Mouse (Mus musculus) ZHBTc4 (cell line): ENCODE results near the gene Nupl2.

Experiments
- DNase-seq: peaks from one replicate; pipeline ENCODE4 v3.0.0-alpha.2; 2011; ENCODE audit warnings: low read depth, low spot score

The Nupl2 gene

DNA sequence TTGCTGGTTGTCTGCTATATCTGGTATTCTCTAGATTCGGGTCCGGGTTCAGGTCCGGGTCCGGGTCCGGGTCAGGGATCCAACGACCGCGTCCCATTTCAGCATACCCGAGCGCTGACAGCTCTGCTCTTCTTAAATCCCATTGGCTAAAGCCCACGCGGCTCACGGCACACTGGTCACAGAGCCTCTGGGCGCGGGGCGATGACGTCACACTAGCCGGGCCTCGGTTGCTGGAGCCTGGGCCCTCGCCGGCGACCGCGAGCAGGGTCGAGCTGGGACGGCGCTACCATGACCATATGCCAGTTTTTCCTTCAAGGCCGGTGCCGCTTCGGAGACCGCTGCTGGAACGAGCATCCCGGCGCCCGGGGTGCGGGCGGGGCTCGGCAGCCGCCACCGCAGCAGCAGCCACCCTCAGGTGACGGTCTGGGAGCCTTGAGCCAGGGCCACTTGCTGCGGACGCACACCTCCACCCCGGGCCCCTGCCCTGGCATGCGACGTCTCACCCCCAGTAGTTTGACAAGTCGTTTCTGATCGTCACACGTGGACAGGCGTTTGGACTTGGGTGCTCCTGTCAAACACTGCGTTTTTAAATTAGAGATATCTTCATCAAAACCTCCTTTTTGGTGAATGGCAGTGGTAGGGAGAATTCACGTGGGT is at the start of gene Nupl2:
Gene Nupl2 (plus strand): TSS at position 175 of the 657 bp plus-strand sequence.
- peak; percentile 96 for DNase-seq

GRCm38 (mm10) chr5:24122221-24122620 is 42.5 kb upstream of the Nupl2 start:
- DNase-seq, result no peak

- DNase-seq, result peak; percentile 22
These were observed 40.6 kb upstream of the Nupl2 start for GRCm38 (mm10) chr5:24124175-24124574.

- no peak for DNase-seq
These were observed 40.0 kb upstream of the Nupl2 start for GRCm38 (mm10) chr5:24124579-24125276.

DNA sequence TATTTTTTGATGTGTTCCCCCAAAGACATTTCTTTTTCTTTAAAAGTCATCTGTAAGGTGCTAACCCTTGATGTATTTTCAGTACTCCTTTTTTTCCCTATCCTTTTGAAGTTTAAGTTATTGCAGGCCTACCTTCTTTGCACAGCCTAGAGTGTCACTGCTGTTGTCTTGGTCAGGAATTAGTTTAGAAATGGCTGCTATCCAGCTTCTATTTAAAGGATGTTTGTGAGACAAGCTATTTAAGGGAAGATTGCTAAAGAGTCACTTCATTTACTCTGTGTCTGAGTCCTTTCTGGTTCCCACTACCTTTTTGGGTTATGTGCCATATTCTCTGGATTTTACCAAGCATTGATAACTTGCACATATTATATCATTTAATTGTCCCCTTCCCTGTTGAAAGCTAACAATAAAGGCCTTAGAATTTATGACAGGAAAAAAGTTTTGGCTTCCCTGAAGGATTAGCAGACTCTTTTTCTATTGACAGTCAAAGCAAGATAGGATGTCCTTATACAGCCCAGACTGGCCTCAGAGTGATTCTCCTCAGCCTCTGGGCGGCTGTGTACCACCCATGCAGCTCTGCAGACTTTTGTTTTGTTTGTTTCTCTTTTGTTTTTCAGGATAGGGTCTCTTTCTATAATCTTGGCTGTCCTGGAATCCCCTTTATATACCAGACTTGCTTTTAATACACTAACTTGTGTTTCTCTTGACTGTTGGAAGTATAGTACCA is 38.7 kb upstream of the Nupl2 start:
- DNase-seq, result no peak

DNA sequence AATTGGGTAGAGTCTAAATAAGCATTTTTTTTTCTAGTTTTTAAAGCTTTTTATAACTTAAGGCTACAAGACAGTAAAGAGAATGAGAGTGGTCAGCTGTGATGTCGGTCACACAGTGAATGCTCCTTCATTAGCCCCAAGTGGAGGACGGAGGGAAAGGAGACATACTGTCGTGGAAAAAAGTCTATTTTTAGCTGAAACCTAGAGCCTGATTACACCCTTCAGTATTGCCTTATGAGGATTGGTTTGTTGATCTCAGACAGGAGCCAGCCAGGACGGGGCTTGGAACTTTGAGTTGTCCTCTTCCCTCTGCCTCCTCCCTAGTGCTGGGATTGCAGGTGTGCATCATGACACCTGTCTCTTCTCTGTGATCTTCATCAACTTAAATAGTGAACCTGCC is 37.8 kb upstream of the Nupl2 start:
- DNase-seq, result no peak

DNA sequence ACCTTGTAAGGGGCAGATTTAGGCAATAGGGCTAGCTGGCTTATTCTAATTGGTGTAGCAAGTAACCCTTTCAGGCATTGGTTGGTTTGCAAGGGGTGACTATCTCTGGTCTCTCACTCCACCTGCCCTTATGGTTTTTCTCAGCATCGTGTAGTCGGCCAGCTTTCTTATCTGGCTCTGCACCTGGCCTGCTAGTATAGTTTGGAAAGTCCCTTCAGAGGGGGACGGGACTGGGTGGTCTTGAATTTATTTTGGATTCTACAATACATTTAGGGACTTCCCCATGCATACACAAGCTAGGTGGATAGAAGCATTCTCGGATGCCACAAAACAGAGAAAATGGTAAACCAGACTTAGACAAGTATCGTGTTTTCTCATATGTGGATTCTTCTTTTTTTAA is 17.8 kb upstream of the Nupl2 start:
- DNase-seq, result no peak

DNA sequence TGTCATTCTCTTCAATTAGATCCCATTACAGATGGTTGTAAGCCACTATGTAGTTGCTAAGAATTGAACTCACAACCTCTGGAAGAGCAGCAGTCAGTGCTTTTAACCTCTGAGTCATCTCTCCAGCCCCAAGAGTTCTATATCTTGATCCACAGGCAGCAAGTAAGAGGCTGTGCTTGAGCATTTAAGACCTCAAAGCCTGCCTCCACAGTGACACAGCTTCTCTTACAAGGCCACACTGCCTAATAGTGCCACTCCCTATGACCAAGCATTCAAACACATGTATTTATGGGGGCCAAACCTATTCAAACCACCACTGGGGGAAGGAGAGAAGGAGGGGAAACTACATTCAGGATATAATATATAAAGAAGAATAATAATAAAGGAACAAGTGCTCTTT is 12.6 kb upstream of the Nupl2 start:
- no peak for DNase-seq

- no peak for DNase-seq
These were observed 8.0 kb upstream of the Nupl2 start for GRCm38 (mm10) chr5:24156774-24157173.

DNA sequence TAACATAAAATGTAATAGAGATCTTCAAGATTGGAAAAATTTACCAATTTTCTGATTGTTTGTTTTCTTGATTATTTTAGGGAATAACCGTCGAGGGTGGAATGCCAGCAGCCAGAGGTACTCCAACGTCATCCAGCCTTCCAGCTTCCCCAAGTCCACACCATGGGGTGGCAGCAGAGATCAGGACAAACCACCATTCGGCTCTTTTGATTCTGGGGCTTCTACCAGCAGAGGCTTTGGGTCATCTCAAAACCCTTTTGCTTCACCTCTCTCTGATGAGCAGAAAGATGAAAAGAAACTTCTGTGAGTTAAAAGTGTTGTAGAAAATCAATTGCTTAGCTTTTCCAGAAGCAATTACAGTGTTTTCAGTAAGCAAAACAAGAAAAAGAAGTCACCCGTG is 2.5 kb downstream of the Nupl2 start:
- peak; percentile 50 for DNase-seq

DNA sequence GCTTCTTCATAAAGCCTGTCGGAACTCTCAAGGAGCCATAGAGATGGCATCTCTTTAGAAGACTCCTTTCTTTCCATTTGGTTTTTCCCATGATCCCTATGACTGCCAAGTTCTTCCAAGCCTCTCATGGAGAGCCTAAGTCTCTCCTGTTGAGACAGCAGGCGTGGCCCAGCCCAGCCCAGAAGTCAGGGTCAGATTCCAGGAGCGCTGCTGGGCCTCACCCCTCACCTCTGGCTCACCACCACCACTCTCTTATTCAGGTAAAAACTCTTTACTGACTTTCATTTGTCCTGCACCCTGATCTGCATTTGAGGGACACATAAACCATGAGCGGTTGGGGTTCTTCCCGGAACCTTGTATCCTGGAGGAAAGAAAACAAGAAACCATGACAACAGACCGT is 5.1 kb downstream of the Nupl2 start:
- DNase-seq, result peak; percentile 58

DNA sequence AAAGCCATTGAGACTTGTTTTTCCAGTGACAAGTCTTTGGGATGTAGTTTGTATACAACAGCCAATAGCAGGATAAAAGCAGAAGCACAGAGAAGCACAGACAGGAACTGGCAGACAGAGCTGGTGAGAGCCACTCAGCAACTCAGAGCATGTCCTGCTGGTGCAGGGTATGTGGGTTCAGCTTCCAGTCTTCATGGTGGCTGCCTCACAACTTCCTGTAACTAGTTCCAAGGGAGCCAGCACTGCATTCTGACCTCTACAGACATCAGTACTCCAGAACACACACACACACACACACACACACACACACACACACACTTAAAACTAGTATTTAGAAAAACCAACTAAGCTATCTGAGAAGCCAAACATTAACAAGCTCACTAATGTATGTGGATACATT is 7.3 kb downstream of the Nupl2 start:
- no peak for DNase-seq

GRCm38 (mm10) chr5:24181514-24182295 is 16.9 kb downstream of the Nupl2 start:
- peak; percentile 59 for DNase-seq

DNA sequence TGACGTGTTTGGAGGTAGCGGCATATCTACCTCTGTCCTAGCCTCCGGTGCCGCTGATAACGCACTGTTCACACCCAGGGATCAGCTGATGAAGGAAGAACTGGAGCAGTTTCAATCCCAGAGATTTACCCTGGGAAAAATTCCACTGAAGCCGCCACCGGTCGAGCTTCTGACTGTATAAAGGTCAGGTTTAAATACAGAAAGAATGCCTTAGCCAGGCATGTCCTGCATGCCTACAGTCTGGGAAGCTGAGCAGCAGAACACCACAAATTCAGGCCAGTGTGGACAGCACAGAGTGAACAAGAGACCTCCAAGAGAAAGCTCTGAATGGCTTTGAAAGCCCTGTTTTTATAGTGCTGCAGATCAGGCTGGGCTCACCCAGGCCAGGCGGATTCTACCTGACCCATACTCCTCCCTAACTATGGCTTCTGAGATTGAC is 17.6 kb downstream of the Nupl2 start:
- DNase-seq, result no peak

- DNase-seq, result no peak
These were observed 18.3 kb downstream of the Nupl2 start for GRCm38 (mm10) chr5:24183096-24183495.

GRCm38 (mm10) chr5:24184011-24184410 is 19.2 kb downstream of the Nupl2 start:
- no peak for DNase-seq

GRCm38 (mm10) chr5:24188476-24188875 is 23.7 kb downstream of the Nupl2 start:
- peak; percentile 41 for DNase-seq

DNA sequence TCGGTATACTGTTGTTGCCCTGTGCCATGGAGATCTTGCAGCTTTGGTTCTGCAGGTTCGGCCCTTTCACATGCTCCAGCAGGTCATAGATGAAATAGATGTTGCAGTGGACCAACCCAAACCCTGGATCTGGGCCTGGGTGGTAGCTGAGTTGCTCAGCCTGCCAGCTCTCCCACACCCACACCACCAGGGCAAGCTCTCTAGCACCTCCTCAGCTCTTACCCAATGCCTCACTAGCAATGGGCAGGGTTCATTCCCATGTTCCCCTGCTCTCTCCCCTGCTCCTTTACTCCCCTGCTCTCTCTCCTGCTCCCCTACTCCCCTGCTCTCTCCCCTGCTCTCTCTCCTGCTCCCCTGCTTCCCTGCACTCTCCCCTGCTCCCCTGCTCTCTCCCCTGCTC is 27.1 kb downstream of the Nupl2 start:
- DNase-seq, result no peak

DNA sequence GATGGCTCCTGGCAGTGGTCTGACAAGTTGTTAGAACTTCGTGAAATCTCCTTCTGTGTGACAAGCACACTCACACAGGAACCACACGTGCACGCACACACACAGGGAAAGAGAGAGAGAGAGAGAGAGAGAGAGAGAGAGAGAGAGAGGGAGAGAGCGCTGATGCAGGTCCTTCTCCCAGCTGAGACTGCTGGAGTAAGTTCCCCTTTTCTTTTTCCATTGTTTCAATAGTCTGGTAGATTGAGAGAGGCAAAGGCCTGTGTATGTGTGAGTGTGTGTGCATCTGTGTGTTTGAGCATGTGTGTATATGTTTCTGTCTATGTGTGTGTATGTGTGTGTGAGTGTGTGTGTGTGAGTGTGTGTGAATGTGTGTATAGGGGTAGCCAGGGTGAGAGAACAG is 36.2 kb downstream of the Nupl2 start:
- DNase-seq, result no peak

- no peak for DNase-seq
These were observed 37.7 kb downstream of the Nupl2 start for GRCm38 (mm10) chr5:24202492-24202891.

- DNase-seq, result no peak
These were observed 38.5 kb downstream of the Nupl2 start for GRCm38 (mm10) chr5:24203266-24203665.

DNA sequence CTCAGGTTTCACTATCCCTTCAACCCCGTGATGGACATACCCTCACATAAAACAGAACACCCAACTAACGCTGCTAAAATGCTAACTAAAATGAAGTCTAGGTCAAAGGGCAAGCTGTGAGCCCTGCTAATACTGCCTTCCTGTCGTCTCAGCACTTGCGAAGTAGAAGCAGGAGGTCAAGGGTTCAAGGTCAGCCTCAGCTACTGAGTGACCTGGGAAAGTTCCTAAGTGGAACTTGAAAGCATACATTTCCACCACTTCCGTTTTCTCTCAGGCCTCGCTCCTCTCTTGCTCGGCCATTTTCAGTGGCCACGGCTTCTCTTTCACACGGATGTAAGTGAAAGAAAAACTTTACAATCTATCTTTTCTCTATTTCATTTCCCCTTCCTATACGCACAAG is 43.2 kb downstream of the Nupl2 start:
- peak; percentile 91 for DNase-seq
